Mouse (Mus musculus) brain, embryonic 14.5 days (tissue): ENCODE data around the gene Lamb3.

ENCODE experiments used
- CTCF ChIP-seq: fragments of 200-500 bp; IDR thresholded peaks from 2 replicates; pipeline ENCODE4 v1.5.1; 2012; ENCODE audit warnings: inconsistent platforms, mild to moderate bottlenecking, moderate library complexity, borderline replicate concordance; ENCODE audit not compliant: insufficient read depth, insufficient read length; ENCODE audit errors: extremely low read depth
- POLR2A ChIP-seq: fragments of 200-500 bp; IDR thresholded peaks from 2 replicates; pipeline ENCODE4 v1.6.1; 2012; ENCODE audit warnings: mild to moderate bottlenecking, inconsistent platforms, borderline replicate concordance; ENCODE audit not compliant: poor library complexity, insufficient read depth, insufficient read length, severe bottlenecking; ENCODE audit errors: extremely low read depth

DNA sequence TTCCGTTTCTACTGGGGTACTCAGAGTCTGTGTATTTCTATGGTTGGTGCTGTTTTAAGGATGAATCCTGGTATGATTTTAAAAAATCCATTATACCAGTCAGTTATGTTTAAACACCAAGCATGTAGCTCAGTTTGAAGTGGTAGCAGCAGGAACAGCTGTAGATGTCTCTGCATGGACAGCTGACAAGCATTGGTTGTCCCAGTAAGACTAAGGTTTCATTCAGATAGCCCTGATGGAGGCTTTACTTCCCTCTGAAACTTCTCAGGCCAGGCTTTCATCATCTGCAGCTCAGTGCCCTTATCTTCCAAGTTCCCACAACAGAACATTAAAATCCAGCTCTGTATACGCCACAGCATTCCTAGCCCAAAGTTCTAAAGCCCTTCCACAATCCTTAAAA lies 25.2 kb downstream of the Lamb3 start:
- TF ChIP-seq CTCF (no peak), POLR2A (no peak)
